Mouse (Mus musculus) lung, embryonic 14.5 days (tissue): ENCODE measurements around the gene Slc26a9. TPM values are rescaled to one million over a fixed set of nuclear protein-coding genes. Genes with fewer than 3 reads are reported as not detected.

Experiments
- ATAC-seq: fragments of 200-750 bp; cut with Nextera tagmentation; 2 replicates; pipeline ENCODE4 v1.8.0; 2017; ENCODE audit warnings: mild to moderate bottlenecking, moderate TSS enrichment, moderate library complexity; ENCODE audit not compliant: insufficient read depth
- DNase-seq: peaks from one replicate; pipeline ENCODE4 v3.0.0-alpha.2; 2015
- H3K27ac ChIP-seq: fragments of 300-500 bp; sonication (generic); 2 replicates; pipeline ENCODE4 v1.5.1; 2014; ENCODE audit warnings: low read depth, mild to moderate bottlenecking, moderate library complexity
- H3K27me3 ChIP-seq: fragments of 300-500 bp; sonication (generic); 2 replicates; pipeline ENCODE4 v1.6.1; 2014; ENCODE audit warnings: low read length, control low read depth; ENCODE audit not compliant: insufficient read depth
- H3K36me3 ChIP-seq: fragments of 300-500 bp; sonication (generic); 2 replicates; pipeline ENCODE4 v1.6.1; 2014; ENCODE audit warnings: control low read depth; ENCODE audit not compliant: insufficient read depth
- H3K4me1 ChIP-seq: fragments of 300-500 bp; sonication (generic); 2 replicates; pipeline ENCODE4 v1.6.1; 2014; ENCODE audit warnings: antibody characterized with exemption, control low read depth; ENCODE audit not compliant: insufficient read depth
- H3K4me2 ChIP-seq: fragments of 300-500 bp; sonication (generic); 2 replicates; pipeline ENCODE4 v1.6.1; 2014; ENCODE audit warnings: mild to moderate bottlenecking
- H3K4me3 ChIP-seq: fragments of 300-500 bp; sonication (generic); 2 replicates; pipeline ENCODE4 v1.5.1; 2014; ENCODE audit warnings: low read depth, low read length
- H3K9ac ChIP-seq: fragments of 300-500 bp; sonication (generic); 2 replicates; pipeline ENCODE4 v1.6.1; 2014
- H3K9me3 ChIP-seq: fragments of 300-500 bp; sonication (generic); 2 replicates; pipeline ENCODE4 v1.6.1; 2016; ENCODE audit warnings: low read depth, low read length, control low read depth
- CTCF ChIP-seq: IDR thresholded peaks from 2 replicates; pipeline ENCODE4 v1.5.1; 2016; ENCODE audit warnings: antibody characterized with exemption, low read depth
- WGBS: fragments of 180-500 bp; shearing (Covaris S2); extraction: QIAGEN DNeasy Blood & Tissue Kit; methylation state at CpG from one replicate; pipeline ENCODE4 v1.1.7; 2014; 5-methylcytosine and 5-hydroxymethylcytosine counted together
- polyA plus RNA-seq: library from polyadenylated mRNA; unstranded; fragments of >200 nt; fragmentation: Nextera tagmentation; extraction: Ambion mirVana; gene quantifications from 2 replicates; pipeline ENCODE4 v1.2.1, GENCODE M21; 2014

Slc26a9 gene
- polyA plus RNA-seq, 1 experiment from 2014 or later = 4.7 TPM

DNA sequence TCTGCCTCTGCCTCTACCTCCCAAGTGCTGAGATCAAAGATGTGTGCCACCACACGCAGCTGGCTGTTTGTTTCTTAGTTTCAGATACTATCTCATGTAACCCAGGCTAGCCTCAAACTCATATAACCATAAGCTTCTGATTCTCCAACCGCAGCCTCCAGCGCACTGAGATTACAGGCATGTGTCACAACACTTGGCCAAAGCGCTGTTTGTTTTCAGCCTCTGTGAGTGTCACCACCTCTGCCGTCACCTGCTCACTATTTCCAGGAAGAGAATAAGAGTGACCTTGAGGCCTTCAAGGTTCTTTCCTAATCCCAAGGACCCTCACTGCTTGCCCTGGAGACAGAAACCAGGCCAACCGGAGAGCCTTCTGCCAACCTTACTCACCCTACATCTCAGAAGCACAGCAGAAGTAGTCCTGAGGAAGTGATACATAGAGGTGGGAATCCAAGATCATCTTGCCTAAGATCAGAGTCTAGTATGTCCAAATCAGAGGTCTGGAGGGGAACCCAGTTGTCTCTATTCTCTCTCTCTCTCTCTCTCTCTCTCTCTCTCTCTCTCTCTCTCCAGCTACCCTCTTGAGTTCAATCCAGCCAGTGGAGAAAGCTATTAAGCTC, 9.1 kb upstream of the Slc26a9 start:
- Histone ChIP-seq H3K4me1 (no peaks in the 10 kb centered on the region), H3K9me3 (no peaks in the 10 kb centered on the region), H3K36me3 (no peaks in the 10 kb centered on the region), H3K4me3 (no peak overlapping the region), H3K27me3 (no peaks in the 10 kb centered on the region), H3K27ac (no peak overlapping the region), H3K9ac (no peak overlapping the region), H3K4me2 (no peak overlapping the region)
- WGBS = 90% methylated on average over 6 of the region's 6 CpGs
- no peak for ATAC-seq
- TF ChIP-seq CTCF = no peak
- no peak for DNase-seq

DNA sequence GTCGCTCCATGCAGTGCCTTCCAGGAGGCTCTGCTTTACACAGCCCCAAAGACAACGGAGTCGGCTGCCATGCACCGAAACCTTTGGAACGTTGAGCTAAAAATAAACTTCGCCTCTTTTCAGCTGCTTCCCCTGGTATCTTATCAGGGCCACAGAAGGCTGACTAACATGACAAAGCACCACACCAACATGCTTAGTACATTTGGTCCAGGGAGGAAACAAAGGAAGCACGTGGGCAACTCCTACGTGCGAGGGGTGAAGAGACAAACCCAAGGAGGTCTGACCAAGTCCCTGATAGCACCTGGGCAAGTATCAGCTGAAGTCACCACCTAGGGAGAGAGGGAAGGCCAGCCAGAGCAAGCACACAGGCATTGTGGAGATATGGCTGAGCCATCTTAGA, 7.3 kb upstream of the Slc26a9 start:
- TF ChIP-seq CTCF = no peak
- ATAC-seq (no peak), DNase-seq (no peak)
- Histone ChIP-seq H3K4me3 (no peak overlapping the region), H3K27me3 (no peaks in the 10 kb centered on the region), H3K9me3 (no peaks in the 10 kb centered on the region), H3K27ac (no peak overlapping the region), H3K4me2 (no peak overlapping the region), H3K36me3 (no peaks in the 10 kb centered on the region), H3K4me1 (no peaks in the 10 kb centered on the region), H3K9ac (no peak overlapping the region)
- 71% methylated on average over 9 of the region's 9 CpGs for WGBS

DNA sequence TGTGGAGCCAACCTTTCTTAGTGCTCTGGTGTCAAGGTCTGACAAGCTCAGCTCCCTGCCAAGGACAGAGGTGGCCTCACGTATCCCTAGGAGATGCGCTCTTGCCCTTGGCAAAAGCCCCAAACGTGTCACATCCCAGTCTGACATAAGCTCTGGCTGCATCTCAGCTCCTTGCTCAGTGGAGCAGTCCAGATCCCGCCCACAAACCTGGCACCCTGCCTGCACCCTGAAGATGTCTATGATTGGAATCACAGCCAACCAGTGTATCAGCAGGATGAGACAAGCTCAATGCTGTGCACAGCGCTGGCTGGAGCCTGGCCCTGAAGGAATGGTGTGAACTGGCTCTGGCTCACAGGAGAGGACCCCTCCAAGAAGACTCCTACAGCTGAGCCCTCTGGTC, 6.6 kb upstream of the Slc26a9 start:
- Histone ChIP-seq H3K9me3 (no peaks in the 10 kb centered on the region), H3K4me2 (no peak overlapping the region), H3K27me3 (no peaks in the 10 kb centered on the region), H3K9ac (no peak overlapping the region), H3K27ac (no peak overlapping the region), H3K4me1 (no peaks in the 10 kb centered on the region), H3K36me3 (no peaks in the 10 kb centered on the region), H3K4me3 (no peak overlapping the region)
- no peak for TF ChIP-seq CTCF
- DNase-seq = peak; percentile 86
- WGBS = 58% methylated on average over 5 of the region's 5 CpGs
- peak; percentile 94 for ATAC-seq

DNA sequence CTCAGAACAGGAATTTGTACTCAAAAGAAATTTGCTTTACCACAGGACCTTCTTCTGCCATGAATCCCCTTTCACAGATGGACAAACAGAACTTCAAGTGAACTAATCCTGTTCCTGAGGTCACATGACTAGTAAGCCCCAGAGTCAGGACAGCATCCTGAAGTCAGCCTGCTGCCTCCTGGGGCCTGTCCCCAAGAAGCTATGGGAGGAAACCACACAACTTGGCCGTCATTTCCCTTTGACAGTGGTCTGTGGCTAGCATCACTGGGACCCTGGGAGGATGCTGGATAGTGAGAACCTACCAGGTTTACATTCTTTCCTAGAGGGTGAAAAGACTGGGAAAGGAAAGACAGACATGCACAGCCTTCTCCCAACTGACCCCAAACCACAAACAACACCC, 5.1 kb upstream of the Slc26a9 start:
- Histone ChIP-seq H3K27ac (no peak overlapping the region), H3K4me3 (no peak overlapping the region), H3K4me1 (peaks cover 3% of the 10 kb centered on the region; the same call in 1 of the 2 replicates), H3K36me3 (no peaks in the 10 kb centered on the region), H3K4me2 (no peak overlapping the region), H3K9me3 (no peaks in the 10 kb centered on the region), H3K27me3 (no peaks in the 10 kb centered on the region), H3K9ac (no peak overlapping the region)
- WGBS = 74% methylated on average over 1 of the region's 1 CpGs
- TF ChIP-seq CTCF = no peak
- DNase-seq (no peak), ATAC-seq (no peak)

DNA sequence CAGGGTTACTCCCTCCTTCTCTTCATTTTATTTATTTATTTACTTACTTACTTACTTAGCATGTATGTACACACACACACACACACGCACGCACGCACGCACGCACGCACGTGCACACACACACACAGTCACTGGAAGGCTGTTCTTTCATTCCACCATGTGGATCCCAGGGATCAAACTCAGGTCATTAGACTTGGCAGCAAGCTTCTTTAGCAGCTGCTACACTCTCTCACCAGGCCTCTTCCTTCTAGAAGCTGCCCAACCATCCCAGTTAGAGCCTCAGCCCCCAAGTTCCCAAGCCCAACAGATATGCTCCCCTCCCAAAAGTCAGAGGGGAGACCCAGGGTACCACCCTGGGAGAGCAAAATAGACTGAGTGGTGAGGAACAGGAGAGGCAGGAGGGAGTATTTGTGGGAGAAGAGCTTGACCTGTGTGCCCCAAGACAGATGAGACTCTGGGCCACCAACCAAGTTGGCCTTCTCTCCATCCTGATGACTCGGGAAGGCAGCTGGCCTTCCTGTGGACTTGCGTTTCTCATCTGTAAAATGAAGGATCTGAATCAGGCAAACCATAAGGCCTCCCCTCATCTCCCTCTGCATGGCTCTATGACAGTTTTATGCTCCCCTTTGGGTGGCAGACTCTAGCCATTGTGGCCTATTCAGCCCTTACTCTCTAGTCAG, 4.2 kb upstream of the Slc26a9 start:
- Histone ChIP-seq H3K27me3 (no peaks in the 10 kb centered on the region), H3K9me3 (no peaks in the 10 kb centered on the region), H3K4me2 (no peak overlapping the region), H3K36me3 (no peaks in the 10 kb centered on the region), H3K9ac (no peak overlapping the region), H3K27ac (no peak overlapping the region), H3K4me1 (peaks cover 3% of the 10 kb centered on the region; the same call in 1 of the 2 replicates), H3K4me3 (no peak overlapping the region)
- ATAC-seq = no peak
- peak; percentile 59 for DNase-seq
- TF ChIP-seq CTCF = no peak
- 86% methylated on average over 9 of the region's 9 CpGs for WGBS

DNA sequence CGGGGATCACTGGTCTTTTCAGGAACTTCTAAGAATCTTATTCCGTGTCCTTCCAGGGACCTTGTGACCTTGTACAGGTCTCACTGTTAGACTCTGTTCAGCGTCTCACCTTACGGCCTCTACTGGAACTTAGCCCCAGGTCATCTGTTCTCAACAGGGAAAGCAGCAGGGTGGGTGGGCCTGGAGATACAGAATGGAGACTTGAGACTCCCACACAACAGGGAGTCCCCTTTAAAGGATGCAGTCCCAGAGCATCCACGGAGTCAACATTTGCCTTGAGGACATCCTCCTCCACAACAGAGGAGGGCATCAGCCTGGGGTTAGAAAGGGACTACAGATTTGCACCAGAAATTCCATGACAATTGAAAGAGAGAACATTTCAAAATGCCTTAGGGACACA, 1.6 kb downstream of the Slc26a9 start:
- 56% methylated on average over 5 of the region's 5 CpGs for WGBS
- no peaks in the 10 kb centered on the region for H3K27me3 ChIP-seq
- no peak overlapping the region for H3K27ac ChIP-seq
- no peak overlapping the region; the same call in 1 of the 2 replicates for H3K4me2 ChIP-seq
- TF ChIP-seq CTCF = no peak
- no peak overlapping the region for H3K9ac ChIP-seq
- ATAC-seq (no peak), DNase-seq (no peak)
- no peaks in the 10 kb centered on the region for H3K9me3 ChIP-seq
- peaks cover 3% of the 10 kb centered on the region; the same call in 1 of the 2 replicates for H3K4me1 ChIP-seq
- no peaks in the 10 kb centered on the region for H3K36me3 ChIP-seq
- H3K4me3 ChIP-seq = no peak overlapping the region

DNA sequence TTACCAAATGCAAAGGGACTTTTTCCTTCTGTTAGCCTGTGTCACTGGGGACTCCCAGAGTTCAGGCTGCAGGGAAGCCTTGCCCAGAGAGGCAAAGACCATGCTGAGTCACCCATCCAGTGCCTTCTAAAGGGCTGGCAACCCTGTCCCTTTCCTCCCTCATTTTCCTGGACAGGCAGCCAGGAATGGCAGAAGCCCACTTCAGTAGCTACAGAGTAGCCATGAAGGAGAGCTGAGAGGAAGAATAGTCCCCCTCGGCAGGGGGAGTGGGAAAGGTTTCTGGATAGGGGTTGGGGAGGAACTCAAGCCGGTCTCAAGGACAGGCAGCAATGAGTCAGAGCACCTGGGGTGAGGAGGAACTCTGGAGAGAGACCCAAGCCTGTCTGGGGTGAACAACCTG, 3.9 kb downstream of the Slc26a9 start:
- Histone ChIP-seq H3K4me2 (no peak overlapping the region), H3K36me3 (no peaks in the 10 kb centered on the region), H3K9me3 (no peaks in the 10 kb centered on the region), H3K9ac (no peak overlapping the region), H3K27me3 (no peaks in the 10 kb centered on the region), H3K4me3 (no peak overlapping the region), H3K27ac (no peak overlapping the region), H3K4me1 (peaks cover 3% of the 10 kb centered on the region; the same call in 1 of the 2 replicates)
- DNase-seq (no peak), ATAC-seq (no peak)
- 35% methylated on average over 2 of the region's 2 CpGs for WGBS
- no peak for TF ChIP-seq CTCF
